Mouse (Mus musculus) thymus, adult 2 months (tissue): Measurements from ENCODE around the gene Bahd1.

Experiments used
- CTCF ChIP-seq: fragments of 200-500 bp; IDR thresholded peaks from 2 replicates; pipeline ENCODE4 v1.5.1; 2012; ENCODE audit warnings: mild to moderate bottlenecking, control low read depth, low read length, moderate library complexity, borderline replicate concordance; ENCODE audit not compliant: control insufficient read depth, poor library complexity, insufficient read depth; ENCODE audit errors: extremely low read depth
- POLR2A ChIP-seq: fragments of 200-500 bp; IDR thresholded peaks from 2 replicates; pipeline ENCODE4 v1.6.1; 2012; ENCODE audit warnings: mild to moderate bottlenecking, low read length, control low read depth, moderate library complexity; ENCODE audit not compliant: control insufficient read depth, poor library complexity, insufficient read depth; ENCODE audit errors: extremely low read depth

DNA sequence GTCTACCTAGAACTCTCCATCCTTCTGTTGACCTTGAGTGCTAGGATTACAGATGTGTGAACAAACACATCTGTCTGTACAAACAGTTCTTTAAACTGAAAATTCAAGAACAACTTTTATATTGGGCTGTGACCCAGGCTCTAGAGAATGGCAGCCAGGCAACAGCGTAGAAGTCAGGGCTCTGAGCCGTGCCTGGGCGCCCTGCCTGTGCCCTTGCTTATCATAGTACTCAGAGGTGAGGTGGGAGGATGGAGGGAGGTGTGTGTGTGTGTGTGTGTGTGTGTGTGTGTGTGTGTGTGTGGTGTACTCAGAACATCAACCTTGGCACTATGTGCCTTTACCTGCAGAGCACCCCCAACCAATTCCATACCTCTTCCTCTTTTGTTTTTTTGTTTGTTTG is 7.6 kb downstream of the Bahd1 start:
- TF ChIP-seq CTCF (no peak), POLR2A (no peak)
